Mouse (Mus musculus) adrenal gland, postnatal 25 days (tissue): ENCODE data around the gene Cln3. TPM values are rescaled to one million over a fixed set of nuclear protein-coding genes. Genes with fewer than 3 reads are reported as not detected.

Experiments
- DNase-seq: peaks from one replicate; pipeline ENCODE4 v3.0.0; 2021; ENCODE audit warnings: mixed read lengths
- long read RNA-seq: library from polyadenylated mRNA; stranded (forward); transcript quantifications from one replicate; pipeline ENCODE4 v2.0.0, GENCODE M21; 2021
- total RNA-seq: library from RNA; stranded (reverse); gene quantifications from 2 replicates; pipeline ENCODE4 v1.2.3, GENCODE M21; 2021

Gene Cln3
- total RNA-seq, result 31.7 and 42.7 TPM in 2 replicates
- long read RNA-seq, transcript Cln3-201 (15 exons, 2,386 nt), result major isoform, 8 of 31 reads
- long read RNA-seq, partial matches to known transcripts, result 12 of 31 reads
- long read RNA-seq, other reads (novel, unspliced or antisense), result 10 of 31 reads

DNA sequence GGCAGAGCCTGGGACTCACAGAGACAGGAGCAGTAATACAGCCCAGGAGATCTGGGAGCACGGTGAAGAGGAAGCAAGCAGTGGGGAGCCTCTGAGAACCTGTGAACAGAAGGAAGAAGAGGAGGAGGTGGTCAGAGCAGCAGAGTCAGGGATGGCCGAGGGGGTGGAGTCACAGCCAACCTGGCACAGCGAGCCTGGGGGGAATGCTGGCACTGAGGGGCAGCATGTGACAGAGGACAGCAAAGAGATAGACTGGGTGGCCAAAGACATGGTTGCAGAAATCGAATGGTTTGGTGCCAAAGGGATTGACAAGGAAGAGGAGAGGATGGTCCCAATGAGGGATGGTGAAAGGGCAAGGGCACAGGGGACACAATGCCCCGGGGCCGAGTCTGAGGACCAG lies at the start of gene Cln3:
Gene Cln3, minus strand, starts transcription at position 101 of the 400 bp plus-strand sequence.
- DNase-seq, result no peak

GRCm38 (mm10) chr7:126635375-126635774 lies 49.8 kb upstream of the Cln3 start:
- DNase-seq, result no peak

GRCm38 (mm10) chr7:126632478-126632877 lies 46.9 kb upstream of the Cln3 start:
- DNase-seq, result no peak

- DNase-seq, result no peak
Observed at GRCm38 (mm10) chr7:126630824-126631518, 45.4 kb upstream of the Cln3 start, which contains the start of gene Nupr1. Gene Nupr1, minus strand, starts transcription at chr7:126630861.

- DNase-seq, result no peak
Observed at GRCm38 (mm10) chr7:126629915-126630314, 44.3 kb upstream of the Cln3 start.

DNA sequence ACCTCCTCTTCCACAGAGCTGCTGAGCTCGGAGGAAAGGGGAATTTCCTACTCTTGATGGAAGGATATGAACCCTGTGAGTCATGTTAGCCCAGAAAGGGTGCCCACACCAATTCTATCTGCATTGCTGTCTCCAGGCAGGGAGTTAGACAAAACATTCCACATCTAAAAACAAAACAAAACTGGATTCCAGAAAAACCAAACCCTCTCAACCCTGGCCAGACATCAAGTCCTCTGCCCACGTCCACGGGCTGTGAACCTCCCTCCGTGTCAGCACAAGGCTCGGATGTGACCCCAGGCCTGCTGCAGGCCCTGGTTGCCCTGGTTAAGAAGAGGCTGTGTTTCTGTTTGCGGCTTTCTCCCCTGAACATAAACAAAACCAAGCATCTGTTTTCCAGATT lies 42.5 kb upstream of the Cln3 start:
- no peak for DNase-seq

DNA sequence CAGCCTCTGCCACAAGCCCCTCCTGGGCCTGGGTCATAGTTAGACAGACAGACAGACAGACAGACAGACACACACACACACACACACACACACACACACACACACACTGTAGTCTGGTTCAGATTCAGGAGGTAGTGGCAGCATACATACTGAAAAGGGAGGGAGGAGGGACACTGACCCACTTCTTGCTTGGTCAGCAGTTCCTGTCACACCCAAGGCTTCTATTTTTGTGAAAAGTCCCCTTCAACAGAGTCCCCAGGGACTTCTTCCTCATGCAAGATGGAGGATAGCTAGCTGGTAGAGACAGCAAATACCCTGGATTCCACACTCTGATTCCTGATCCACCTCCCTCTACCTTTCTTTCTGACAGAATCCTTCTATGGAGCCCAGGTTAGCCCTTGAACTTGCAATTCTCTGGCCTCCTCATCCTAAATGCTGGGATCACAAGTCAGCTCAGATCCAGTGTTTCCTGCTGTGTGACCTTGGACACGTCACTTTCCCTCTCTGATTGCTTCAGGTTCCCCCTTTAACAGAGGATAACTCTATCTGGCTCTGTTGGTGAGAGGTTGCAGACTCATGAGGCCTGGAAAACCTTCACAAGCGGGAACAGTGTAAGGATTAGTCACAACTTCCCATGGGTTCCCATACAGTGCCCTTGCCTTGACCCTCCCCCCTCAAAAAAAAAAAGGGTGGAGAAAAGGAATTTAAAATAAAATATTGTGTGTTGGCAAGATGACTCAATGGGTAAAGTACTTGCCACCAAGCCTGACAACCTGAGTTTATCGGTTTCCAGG lies 40.4 kb upstream of the Cln3 start:
- DNase-seq, result no peak

DNA sequence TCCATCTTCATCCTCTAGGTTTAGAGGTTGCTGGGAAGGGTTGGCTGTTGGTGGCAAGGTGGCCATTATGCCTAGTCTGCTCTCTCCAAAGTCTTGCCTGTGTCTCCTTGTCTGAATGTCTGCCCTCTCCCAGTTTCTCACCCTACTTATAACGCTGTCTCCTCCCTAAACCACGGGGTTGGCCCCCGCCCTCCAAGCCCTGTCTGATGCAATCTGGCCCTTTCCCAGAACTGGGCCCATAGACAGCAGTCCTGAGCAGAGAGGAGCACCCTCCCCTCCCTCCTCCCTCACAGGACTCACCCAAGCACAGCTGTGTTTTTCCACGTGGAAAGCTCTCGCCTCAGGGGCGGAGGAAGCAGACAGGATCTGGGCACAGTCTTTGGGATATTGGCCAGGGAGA lies 39.8 kb upstream of the Cln3 start:
- peak; percentile 70 for DNase-seq

DNA sequence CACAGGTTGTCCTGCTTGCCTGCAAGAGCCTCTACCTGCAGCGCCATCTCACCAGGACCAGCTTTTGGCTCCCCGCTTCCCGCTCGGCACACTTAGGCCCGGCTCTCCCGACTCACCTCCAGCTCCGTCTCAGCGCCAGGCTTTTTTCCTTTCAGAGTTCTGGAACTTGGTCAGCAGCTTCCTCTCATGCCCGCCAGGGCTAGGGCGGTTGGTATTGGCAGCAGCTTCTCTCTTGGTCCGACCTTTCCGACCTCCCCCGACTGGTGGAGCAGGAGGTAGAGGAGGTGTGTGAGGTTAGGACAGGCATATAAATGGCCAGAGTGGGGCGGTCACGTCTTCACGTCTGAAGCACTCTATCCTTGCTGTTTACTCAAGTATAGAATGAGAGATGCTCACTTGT lies 39.2 kb upstream of the Cln3 start:
- DNase-seq, result peak; percentile 8

DNA sequence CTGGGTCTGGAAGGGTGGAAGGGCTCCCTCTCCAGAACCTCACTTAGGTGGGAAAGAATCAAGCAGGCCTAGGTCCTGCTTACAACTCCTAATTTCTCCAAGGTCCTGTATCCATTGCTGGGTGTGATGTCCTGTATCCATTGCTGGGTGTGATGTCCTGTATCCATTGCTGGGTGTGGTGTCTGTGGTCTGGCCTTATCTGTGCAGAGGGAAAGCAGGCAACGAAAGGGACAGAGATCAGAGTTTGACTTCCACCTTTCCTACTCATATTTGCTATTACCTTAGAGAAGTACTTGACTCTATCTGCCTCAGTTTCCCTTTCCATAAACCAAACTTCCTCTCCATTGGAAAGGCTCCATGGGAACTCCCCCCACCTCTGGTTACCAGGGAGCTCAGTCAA lies 37.8 kb upstream of the Cln3 start:
- DNase-seq, result no peak

DNA sequence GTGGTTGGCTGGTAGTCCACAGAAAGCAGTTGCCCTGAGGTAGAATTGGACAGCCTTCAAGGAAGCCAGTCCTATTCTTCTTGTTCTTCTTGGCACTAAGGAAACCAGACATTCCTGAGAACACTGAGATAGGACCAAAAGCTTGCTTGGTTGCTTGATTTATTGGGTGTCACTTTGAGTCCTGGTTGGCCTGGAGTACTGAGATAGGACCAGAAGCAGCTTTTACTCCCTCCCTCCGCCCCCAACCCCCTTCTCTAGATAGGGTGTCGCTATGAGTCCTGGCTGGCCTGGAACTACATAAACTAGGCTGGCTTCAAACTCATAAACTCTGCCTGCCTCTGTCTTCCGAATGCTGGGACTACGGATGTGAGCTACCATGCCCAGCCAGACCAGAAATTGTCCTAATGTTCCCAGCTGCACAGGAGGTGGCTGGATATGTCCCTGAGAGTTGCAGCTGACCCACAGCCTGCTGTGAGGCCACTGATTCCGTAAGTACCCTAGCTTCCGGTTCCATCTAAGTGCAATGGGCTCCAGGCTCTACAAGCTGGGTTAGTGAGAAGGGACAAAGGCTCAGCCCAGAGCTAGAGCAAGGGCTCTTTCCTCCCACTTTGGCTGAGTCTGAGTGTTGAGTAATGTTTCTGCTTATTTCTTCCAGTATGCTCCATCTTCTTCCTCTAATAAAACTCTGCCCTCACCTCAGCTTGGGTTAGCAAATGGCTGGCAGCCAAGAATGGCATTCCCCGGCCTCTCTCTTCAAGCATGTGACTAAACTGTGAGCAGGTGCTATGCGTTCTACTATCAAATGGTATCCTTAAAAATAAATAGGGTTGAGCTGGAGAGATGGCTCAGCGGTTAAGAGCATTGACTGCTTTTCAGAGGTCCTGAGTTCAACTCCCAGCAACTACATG lies 36.1 kb upstream of the Cln3 start:
- no peak for DNase-seq

DNA sequence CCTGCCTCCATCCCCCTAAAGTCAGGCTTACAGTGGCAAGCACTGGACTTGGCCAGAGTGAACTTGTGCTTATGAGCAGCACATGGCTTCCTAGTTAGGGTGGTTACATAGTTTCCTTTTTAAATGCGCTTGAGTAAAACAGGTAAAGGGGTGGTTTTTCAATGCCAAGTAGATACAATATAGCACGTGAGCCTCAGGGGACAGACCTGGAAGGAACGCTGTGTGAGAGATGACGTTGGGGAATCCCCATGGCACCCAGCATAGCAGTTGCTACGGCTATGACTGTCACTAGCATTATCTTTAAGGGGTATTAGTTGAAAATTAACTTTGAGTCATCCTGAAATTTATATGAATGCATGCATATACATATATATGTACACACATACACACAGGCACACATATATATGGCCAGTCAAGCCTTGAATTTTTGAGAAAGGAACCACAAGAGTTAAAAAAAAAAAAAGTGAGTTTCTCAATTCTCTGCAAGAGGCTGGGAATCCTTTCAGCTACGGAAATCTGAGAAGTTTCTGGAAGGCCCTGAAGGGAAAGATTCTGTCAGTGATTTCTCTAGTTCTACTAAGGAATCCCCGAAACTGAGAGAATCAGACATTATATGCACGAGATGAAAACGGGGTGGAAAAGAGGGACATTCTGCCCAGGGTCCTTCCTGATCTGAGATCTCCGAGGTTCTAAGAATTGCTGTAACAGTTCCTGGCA lies 34.1 kb upstream of the Cln3 start:
- no peak for DNase-seq

- no peak for DNase-seq
Observed at GRCm38 (mm10) chr7:126616707-126617106, 31.1 kb upstream of the Cln3 start.

- no peak for DNase-seq
Observed at GRCm38 (mm10) chr7:126612736-126613135, 27.1 kb upstream of the Cln3 start.

DNA sequence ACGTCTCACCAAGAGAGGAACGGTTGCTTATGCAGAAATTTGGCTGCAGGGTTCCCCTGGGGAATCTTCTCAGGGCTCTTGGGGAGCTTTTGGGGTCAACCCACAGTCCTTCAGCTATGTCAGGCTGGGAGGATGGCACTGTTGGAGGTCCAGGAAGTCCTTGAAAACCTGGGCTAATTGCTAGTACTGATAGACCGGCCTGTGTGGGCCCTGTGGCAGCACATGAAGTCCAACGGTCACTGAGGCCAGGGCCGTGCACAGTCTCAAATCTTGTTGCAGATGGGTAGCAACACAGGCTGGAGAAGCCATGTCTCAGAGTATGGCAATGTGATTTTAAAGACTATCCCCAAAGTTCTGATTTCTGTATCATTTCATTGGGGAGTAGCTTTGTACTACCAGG lies 22.2 kb upstream of the Cln3 start:
- DNase-seq, result no peak

- DNase-seq, result peak; percentile 38
Observed at GRCm38 (mm10) chr7:126607064-126607463, 21.4 kb upstream of the Cln3 start.

- no peak for DNase-seq
Observed at GRCm38 (mm10) chr7:126606611-126607010, 21.0 kb upstream of the Cln3 start.

GRCm38 (mm10) chr7:126602650-126603049 lies 17.0 kb upstream of the Cln3 start:
- no peak for DNase-seq

GRCm38 (mm10) chr7:126601896-126602295 lies 16.3 kb upstream of the Cln3 start:
- DNase-seq, result no peak

DNA sequence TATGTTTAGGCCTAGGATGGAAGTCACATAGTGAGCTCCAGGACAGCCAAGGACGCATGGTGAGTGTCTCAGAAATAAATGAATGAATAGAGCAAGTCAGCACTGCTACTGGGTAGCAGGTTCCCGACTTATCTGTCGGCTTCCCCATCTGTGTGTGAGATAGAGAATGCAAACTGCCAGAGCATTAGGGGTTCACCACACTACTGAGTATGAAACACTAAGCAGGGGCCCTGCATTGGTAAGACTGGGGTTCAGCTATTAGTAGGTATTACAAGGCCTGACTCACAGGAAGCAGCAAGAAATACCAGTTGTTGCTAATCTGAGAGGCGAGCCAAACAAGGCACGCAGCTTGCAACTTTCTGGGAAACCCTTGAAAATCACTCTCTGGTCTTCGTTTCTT lies 13.3 kb upstream of the Cln3 start:
- DNase-seq, result no peak

GRCm38 (mm10) chr7:126596414-126596813 lies 10.8 kb upstream of the Cln3 start:
- DNase-seq, result no peak

DNA sequence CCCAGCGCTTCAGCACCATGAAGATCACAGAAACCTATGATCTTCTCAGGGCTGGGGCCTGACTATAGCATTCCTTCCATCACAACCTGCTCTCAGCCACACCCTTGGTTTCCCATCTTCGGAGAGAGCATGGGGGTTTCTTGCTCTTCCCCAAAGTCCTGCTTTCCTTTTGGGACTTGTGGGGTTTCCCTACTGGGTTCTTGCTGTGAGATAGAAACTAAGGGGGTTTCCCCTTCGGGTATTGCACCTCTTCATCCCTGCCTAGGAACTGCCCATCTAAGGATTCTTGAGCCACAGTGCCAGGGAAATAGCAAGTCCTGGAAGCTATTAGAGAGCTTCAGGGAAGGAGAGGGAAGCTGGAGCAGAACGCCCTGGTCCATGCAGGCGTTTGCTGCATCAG lies 10.3 kb upstream of the Cln3 start:
- no peak for DNase-seq
